Mouse (Mus musculus) kidney, adult 2 months (tissue): ENCODE measurements around the gene Eps15l1.

Experiments
- CTCF ChIP-seq: fragments of 200-500 bp; conservative IDR thresholded peaks from 2 replicates; pipeline ENCODE4 v1.5.1; 2011; ENCODE audit warnings: low read depth, mild to moderate bottlenecking, control low read depth, low read length, moderate library complexity, mixed read lengths; ENCODE audit not compliant: insufficient read depth, insufficient read length
- POLR2A ChIP-seq: fragments of 200-500 bp; IDR thresholded peaks from one replicate; pipeline ENCODE4 v1.6.1; 2011; ENCODE audit warnings: low read depth, low read length, control low read depth

GRCm38 (mm10) chr8:72455317-72455716 is 34.1 kb upstream of the Eps15l1 start:
- TF ChIP-seq POLR2A (no peak), CTCF (no peak)
